Mouse (Mus musculus) E14TG2a.4 (cell line): ENCODE measurements around the gene Mtrf1.

Source experiments
- CTCF ChIP-seq: conservative IDR thresholded peaks from 2 replicates; pipeline ENCODE4 v1.5.1; 2014; ENCODE audit warnings: low read length
- NANOG ChIP-seq: IDR thresholded peaks from 2 replicates; pipeline ENCODE4 v1.6.1; 2014; ENCODE audit warnings: borderline replicate concordance, low read length, mixed read lengths

GRCm38 (mm10) chr14:79393289-79393688 lies 4.3 kb upstream of the Mtrf1 start:
- no peak for TF ChIP-seq CTCF
- TF ChIP-seq NANOG: no peak
